Mouse (Mus musculus): ENCODE data around the gene Map2. TPM values are rescaled to one million over a fixed set of nuclear protein-coding genes. Genes with fewer than 3 reads are reported as not detected.

The Map2 gene
- total and polyA plus RNA-seq, 2 experiments from 2014 or later = 341 to 1,392 TPM

- Histone ChIP-seq H3K27me3 (ENCODE audit: insufficient read depth, low read length) (no peaks in the 10 kb centered on the region), H3K27ac (ENCODE audit: low read depth, low read length) (no peak overlapping the region), H3K36me3 (ENCODE audit: insufficient read depth, low read length) (no peaks in the 10 kb centered on the region), H3K9ac (replicated peaks; ENCODE audit: low read length, poor library complexity, severe bottlenecking) (no peak overlapping the region), H3K4me1 (ENCODE audit: insufficient read depth, low read length) (peaks cover 7% of the 10 kb centered on the region; the same call in 1 of the 2 replicates), H3K4me3 (ENCODE audit: low read depth, low read length) (no peak overlapping the region), H3K9me3 (ENCODE audit: low read length) (no peaks in the 10 kb centered on the region), H3K4me2 (ENCODE audit: low read depth, low read length, poor library complexity, severe bottlenecking) (no peak overlapping the region)
- ATAC-seq (ENCODE audit: low FRiP score) = no peak
- no peak for DNase-seq (ENCODE audit: low spot score)
- TF ChIP-seq CTCF (IDR thresholded peaks at IDR 0.05) = no peak
- 84% methylated on average over 3 of the region's 3 CpGs for WGBS
Measured at GRCm38 (mm10) chr1:66150806-66151205, 24.3 kb upstream of the Map2 start.

- no peak overlapping the region for H3K9ac ChIP-seq (replicated peaks; ENCODE audit: low read length, poor library complexity, severe bottlenecking)
- no peak for TF ChIP-seq CTCF (IDR thresholded peaks at IDR 0.05)
- H3K4me1 ChIP-seq (ENCODE audit: insufficient read depth, low read length) = no peaks in the 10 kb centered on the region
- H3K9me3 ChIP-seq (ENCODE audit: low read length) = no peaks in the 10 kb centered on the region
- no peak overlapping the region for H3K4me3 ChIP-seq (ENCODE audit: low read depth, low read length)
- WGBS = 67% methylated on average over 2 of the region's 2 CpGs
- H3K27me3 ChIP-seq (ENCODE audit: insufficient read depth, low read length) = no peaks in the 10 kb centered on the region
- ATAC-seq (ENCODE audit: low FRiP score) = no peak
- H3K36me3 ChIP-seq (ENCODE audit: insufficient read depth, low read length) = no peaks in the 10 kb centered on the region
- no peak for DNase-seq (ENCODE audit: low spot score)
- H3K4me2 ChIP-seq (ENCODE audit: low read depth, low read length, poor library complexity, severe bottlenecking) = no peak overlapping the region
- H3K27ac ChIP-seq (ENCODE audit: low read depth, low read length) = no peak overlapping the region
Measured at GRCm38 (mm10) chr1:66157135-66157534, 17.9 kb upstream of the Map2 start.

GRCm38 (mm10) chr1:66157589-66157988 lies 17.5 kb upstream of the Map2 start:
- ATAC-seq (ENCODE audit: low FRiP score) = no peak
- Histone ChIP-seq H3K4me2 (ENCODE audit: low read depth, low read length, poor library complexity, severe bottlenecking) (no peak overlapping the region), H3K9ac (replicated peaks; ENCODE audit: low read length, poor library complexity, severe bottlenecking) (no peak overlapping the region), H3K36me3 (ENCODE audit: insufficient read depth, low read length) (no peaks in the 10 kb centered on the region), H3K27me3 (ENCODE audit: insufficient read depth, low read length) (no peaks in the 10 kb centered on the region), H3K4me1 (ENCODE audit: insufficient read depth, low read length) (no peaks in the 10 kb centered on the region), H3K27ac (ENCODE audit: low read depth, low read length) (no peak overlapping the region), H3K4me3 (ENCODE audit: low read depth, low read length) (no peak overlapping the region), H3K9me3 (ENCODE audit: low read length) (no peaks in the 10 kb centered on the region)
- DNase-seq (ENCODE audit: low spot score) = no peak
- TF ChIP-seq CTCF (IDR thresholded peaks at IDR 0.05) = no peak

- Histone ChIP-seq H3K27me3 (ENCODE audit: insufficient read depth, low read length) (no peaks in the 10 kb centered on the region), H3K36me3 (ENCODE audit: insufficient read depth, low read length) (no peaks in the 10 kb centered on the region), H3K4me2 (ENCODE audit: low read depth, low read length, poor library complexity, severe bottlenecking) (no peak overlapping the region), H3K4me1 (ENCODE audit: insufficient read depth, low read length) (no peaks in the 10 kb centered on the region), H3K27ac (ENCODE audit: low read depth, low read length) (no peak overlapping the region), H3K9me3 (ENCODE audit: low read length) (no peaks in the 10 kb centered on the region), H3K4me3 (ENCODE audit: low read depth, low read length) (no peak overlapping the region), H3K9ac (replicated peaks; ENCODE audit: low read length, poor library complexity, severe bottlenecking) (no peak overlapping the region)
- no peak for ATAC-seq (ENCODE audit: low FRiP score)
- no peak for DNase-seq (ENCODE audit: low spot score)
- WGBS = 45% methylated on average over 2 of the region's 2 CpGs
- no peak for TF ChIP-seq CTCF (IDR thresholded peaks at IDR 0.05)
Measured at GRCm38 (mm10) chr1:66164648-66165047, 10.4 kb upstream of the Map2 start.

GRCm38 (mm10) chr1:66168722-66169121 lies 6.4 kb upstream of the Map2 start:
- Histone ChIP-seq H3K4me1 (ENCODE audit: insufficient read depth, low read length) (no peaks in the 10 kb centered on the region), H3K27me3 (ENCODE audit: insufficient read depth, low read length) (no peaks in the 10 kb centered on the region), H3K9ac (replicated peaks; ENCODE audit: low read length, poor library complexity, severe bottlenecking) (no peak overlapping the region), H3K9me3 (ENCODE audit: low read length) (no peaks in the 10 kb centered on the region), H3K27ac (ENCODE audit: low read depth, low read length) (no peak overlapping the region), H3K4me2 (ENCODE audit: low read depth, low read length, poor library complexity, severe bottlenecking) (no peak overlapping the region), H3K4me3 (ENCODE audit: low read depth, low read length) (no peak overlapping the region), H3K36me3 (ENCODE audit: insufficient read depth, low read length) (no peaks in the 10 kb centered on the region)
- ATAC-seq (ENCODE audit: low FRiP score) (no peak), DNase-seq (ENCODE audit: low spot score) (no peak)
- 65% methylated on average over 5 of the region's 5 CpGs for WGBS
- TF ChIP-seq CTCF (IDR thresholded peaks at IDR 0.05) = no peak

- Histone ChIP-seq H3K9ac (replicated peaks; ENCODE audit: low read length, poor library complexity, severe bottlenecking) (no peak overlapping the region), H3K36me3 (ENCODE audit: insufficient read depth, low read length) (no peaks in the 10 kb centered on the region), H3K4me3 (ENCODE audit: low read depth, low read length) (no peak overlapping the region), H3K27ac (ENCODE audit: low read depth, low read length) (no peak overlapping the region), H3K27me3 (ENCODE audit: insufficient read depth, low read length) (no peaks in the 10 kb centered on the region), H3K4me1 (ENCODE audit: insufficient read depth, low read length) (no peaks in the 10 kb centered on the region), H3K4me2 (ENCODE audit: low read depth, low read length, poor library complexity, severe bottlenecking) (no peak overlapping the region), H3K9me3 (ENCODE audit: low read length) (no peaks in the 10 kb centered on the region)
- ATAC-seq (ENCODE audit: low FRiP score) = no peak
- WGBS = 71% methylated on average over 3 of the region's 3 CpGs
- DNase-seq (ENCODE audit: low spot score) = no peak
- no peak for TF ChIP-seq CTCF (IDR thresholded peaks at IDR 0.05)
Measured at GRCm38 (mm10) chr1:66172127-66172526, 2.9 kb upstream of the Map2 start.
